Mouse (Mus musculus) stomach, postnatal 0 days (tissue): Measurements from ENCODE around the gene Spag6.

Source experiments
- CTCF ChIP-seq: IDR thresholded peaks from 2 replicates; pipeline ENCODE4 v1.5.1; 2016; ENCODE audit warnings: antibody characterized with exemption, low read depth, mild to moderate bottlenecking, moderate library complexity
- EP300 ChIP-seq: optimal IDR thresholded peaks from 2 replicates; pipeline ENCODE3; 2016; ENCODE audit warnings: antibody characterized with exemption

DNA sequence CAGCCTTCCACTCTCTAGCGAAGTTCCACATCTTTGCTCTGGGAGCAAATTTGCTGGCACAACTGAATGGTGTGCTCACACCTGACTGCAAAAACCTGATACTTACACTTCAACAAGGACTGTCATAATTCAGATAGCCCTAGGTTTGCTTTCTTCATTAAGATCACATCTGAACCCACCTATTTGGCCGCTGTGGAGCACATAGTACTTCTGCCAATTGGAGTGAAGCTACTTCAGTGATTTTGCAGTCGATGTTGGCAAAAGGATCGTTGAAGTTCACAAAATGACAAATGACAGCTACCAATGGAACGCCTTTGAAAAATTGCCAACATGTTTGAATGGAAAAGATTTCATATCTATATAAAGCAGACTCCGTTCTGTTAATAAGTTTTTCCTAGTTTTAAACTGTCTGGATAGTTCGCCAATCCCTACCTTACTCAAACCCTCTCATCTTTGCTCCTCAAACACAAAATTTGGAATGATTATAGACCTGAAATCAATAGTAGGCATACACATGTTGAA is 1.9 kb downstream of the Spag6 start:
- TF ChIP-seq CTCF (no peak), EP300 (no peak)
